Mouse (Mus musculus) T-cell, adult 2 months (primary cell): ENCODE measurements around the gene Il12b.

Source experiments
- DNase-seq: peaks from one replicate; pipeline ENCODE4 v3.0.0; 2022; ENCODE audit warnings: low spot score

Il12b gene

GRCm38 (mm10) chr11:44399763-44400162 is at the start of gene Il12b:
Il12b (plus strand) TSS chr11:44400063.
- no peak for DNase-seq

GRCm38 (mm10) chr11:44354860-44355470 is 44.9 kb upstream of the Il12b start:
- DNase-seq = no peak

- no peak for DNase-seq
Measured at GRCm38 (mm10) chr11:44356171-44356570, 43.7 kb upstream of the Il12b start.

- DNase-seq = no peak
Measured at GRCm38 (mm10) chr11:44364536-44364935, 35.3 kb upstream of the Il12b start.

- DNase-seq = no peak
Measured at GRCm38 (mm10) chr11:44367711-44368110, 32.2 kb upstream of the Il12b start.

GRCm38 (mm10) chr11:44372856-44373255 is 27.0 kb upstream of the Il12b start:
- DNase-seq = no peak

- no peak for DNase-seq
Measured at GRCm38 (mm10) chr11:44377879-44378278, 22.0 kb upstream of the Il12b start.

- no peak for DNase-seq
Measured at GRCm38 (mm10) chr11:44380432-44381051, 19.3 kb upstream of the Il12b start.

- no peak for DNase-seq
Measured at GRCm38 (mm10) chr11:44382200-44382599, 17.7 kb upstream of the Il12b start.

- no peak for DNase-seq
Measured at GRCm38 (mm10) chr11:44387031-44387430, 12.8 kb upstream of the Il12b start.

- peak; percentile 12 for DNase-seq
Measured at GRCm38 (mm10) chr11:44389993-44390701, 9.7 kb upstream of the Il12b start.

GRCm38 (mm10) chr11:44393101-44393810 is 6.6 kb upstream of the Il12b start:
- DNase-seq = no peak

GRCm38 (mm10) chr11:44395401-44395800 is 4.5 kb upstream of the Il12b start:
- DNase-seq = no peak

- DNase-seq = no peak
Measured at GRCm38 (mm10) chr11:44397551-44397950, 2.3 kb upstream of the Il12b start.

GRCm38 (mm10) chr11:44398356-44398755 is 1.5 kb upstream of the Il12b start:
- no peak for DNase-seq

- DNase-seq = peak; percentile 38
Measured at GRCm38 (mm10) chr11:44398782-44399225, 1.1 kb upstream of the Il12b start.

GRCm38 (mm10) chr11:44401635-44402548 is 2.0 kb downstream of the Il12b start:
- no peak for DNase-seq

- DNase-seq = no peak
Measured at GRCm38 (mm10) chr11:44405113-44405512, 5.2 kb downstream of the Il12b start.

- DNase-seq = no peak
Measured at GRCm38 (mm10) chr11:44405961-44406360, 6.1 kb downstream of the Il12b start.

- no peak for DNase-seq
Measured at GRCm38 (mm10) chr11:44406457-44406856, 6.6 kb downstream of the Il12b start.

GRCm38 (mm10) chr11:44408626-44409025 is 8.8 kb downstream of the Il12b start:
- DNase-seq = no peak

GRCm38 (mm10) chr11:44410413-44410812 is 10.6 kb downstream of the Il12b start:
- DNase-seq = no peak
